Mouse (Mus musculus): ENCODE measurements at regions not wholly inside any gene's neighbourhood (a gene's known extent, or its start where the extent isn't known, plus 50 kb on each side); places are given as distances from the start of the nearest gene placed in this dataset.
A peak's percentile ranks its signal among the peaks of the same experiment; 100 is the strongest.

- DNase-seq (ENCODE audit: low spot score in 2 of 2) = no peak
Observed at GRCm38 (mm10) chr10:45009676-45010075, 57.3 kb upstream of the Prep start.

GRCm38 (mm10) chr10:45009235-45009634 lies 57.8 kb upstream of the Prep start:
- DNase-seq (ENCODE audit: low spot score in 2 of 2) = no peak

- DNase-seq (ENCODE audit: low spot score in 2 of 2) = no peak
Observed at GRCm38 (mm10) chr10:45004037-45004653, 62.9 kb upstream of the Prep start.

- DNase-seq (ENCODE audit: low spot score in 2 of 2) = no peak
Observed at GRCm38 (mm10) chr10:45003344-45003681, 63.7 kb upstream of the Prep start.

GRCm38 (mm10) chr10:45002637-45003343 lies 64.2 kb upstream of the Prep start:
- DNase-seq (ENCODE audit: low spot score in 2 of 2) = no peak

GRCm38 (mm10) chr10:45000873-45001859 lies 65.8 kb upstream of the Prep start:
- peak in 1 of 2 experiments; percentile 51 for DNase-seq (ENCODE audit: low spot score in 2 of 2)

- no peak for DNase-seq (ENCODE audit: low spot score in 2 of 2)
Observed at GRCm38 (mm10) chr10:45000027-45000840, 66.8 kb upstream of the Prep start.

GRCm38 (mm10) chr10:44997906-44998289 lies 69.1 kb upstream of the Prep start:
- DNase-seq (ENCODE audit: low spot score in 2 of 2) = no peak

GRCm38 (mm10) chr10:44997184-44997905 lies 69.7 kb upstream of the Prep start:
- no peak for DNase-seq (ENCODE audit: low spot score in 2 of 2)

- DNase-seq (ENCODE audit: low spot score in 2 of 2) = no peak
Observed at GRCm38 (mm10) chr10:44995756-44996155, 71.2 kb upstream of the Prep start.

GRCm38 (mm10) chr10:44994385-44995281 lies 72.4 kb upstream of the Prep start:
- DNase-seq (ENCODE audit: low spot score in 2 of 2) = no peak

- no peak for DNase-seq (ENCODE audit: low spot score in 2 of 2)
Observed at GRCm38 (mm10) chr10:44993470-44994260, 73.3 kb upstream of the Prep start.

- DNase-seq (ENCODE audit: low spot score in 2 of 2) = no peak
Observed at GRCm38 (mm10) chr10:44989539-44989938, 77.5 kb upstream of the Prep start.

GRCm38 (mm10) chr10:44988756-44989155 lies 78.2 kb upstream of the Prep start:
- no peak for DNase-seq (ENCODE audit: low spot score in 2 of 2)

- no peak for DNase-seq (ENCODE audit: low spot score in 2 of 2)
Observed at GRCm38 (mm10) chr10:44987615-44988014, 79.4 kb upstream of the Prep start.

GRCm38 (mm10) chr10:44981913-44982312 lies 85.1 kb upstream of the Prep start:
- no peak for DNase-seq (ENCODE audit: low spot score in 2 of 2)

- DNase-seq (ENCODE audit: low spot score in 2 of 2) = no peak
Observed at GRCm38 (mm10) chr10:44976815-44977214, 90.2 kb upstream of the Prep start.

- no peak for DNase-seq (ENCODE audit: low spot score in 2 of 2)
Observed at GRCm38 (mm10) chr10:44971911-44972310, 95.1 kb upstream of the Prep start.

GRCm38 (mm10) chr10:44959968-44960367 lies 107.0 kb upstream of the Prep start:
- DNase-seq (ENCODE audit: low spot score in 2 of 2) = no peak

All from spleen, postnatal 14 days (tissue).